Mouse (Mus musculus): ENCODE data around the gene Hmgb1. TPM values are rescaled to one million over a fixed set of nuclear protein-coding genes. Genes with fewer than 3 reads are reported as not detected.

The Hmgb1 gene
- total RNA-seq, 2 experiments from 2014 or later, result 125 to 128 TPM

- intact Hi-C loops (cut with DNase I), result loop anchor here (2.0 kb wide), 1 partner anchor 44 kb away; no protein-coding TSS in a partner anchor
- Histone ChIP-seq H3K4me3 (peak overlapping the region; percentile 40), H3K27ac (peak overlapping the region; percentile 87)
- DNase-seq (ENCODE audit: extremely low spot score in 1 of 2, low spot score in 2 of 2), result peak; percentile 99 to 100
- peak; percentile 91 for TF ChIP-seq CTCF (IDR thresholded peaks at IDR 0.05)
These were observed 177.7 kb downstream of the Hmgb1 start for GRCm38 (mm10) chr5:149006362-149007294.

- H3K4me3 ChIP-seq, result peak overlapping the region; percentile 40
These were observed 178.5 kb downstream of the Hmgb1 start for GRCm38 (mm10) chr5:149005701-149006361.

DNA sequence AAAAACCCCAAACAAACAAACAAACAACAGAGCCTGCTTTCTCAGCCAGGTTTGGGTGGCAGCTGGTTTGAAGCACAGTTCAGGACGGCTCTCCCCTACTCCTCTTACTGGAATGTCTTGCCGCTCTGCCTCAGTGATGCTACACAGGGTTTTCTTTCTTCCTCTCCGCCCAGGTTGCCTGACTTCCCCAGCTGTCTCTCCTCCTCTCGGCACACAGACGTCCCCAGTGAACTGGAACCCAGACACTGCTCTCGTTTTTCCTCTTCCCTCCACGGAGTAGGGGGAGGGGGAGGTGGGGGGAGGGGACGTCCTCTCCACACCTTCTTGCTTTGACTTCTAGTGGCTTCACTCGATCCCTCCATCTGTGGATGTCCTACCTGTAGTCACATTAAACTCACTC is 179.2 kb downstream of the Hmgb1 start:
- intact Hi-C loops (cut with DNase I), result no loop called here
- no peak overlapping the region for H3K4me3 ChIP-seq
- TF ChIP-seq CTCF (IDR thresholded peaks at IDR 0.05), result no peak
- no peak overlapping the region for H3K27ac ChIP-seq
- DNase-seq (ENCODE audit: extremely low spot score in 1 of 2, low spot score in 2 of 2), result no peak

More at GRCm38 (mm10) chr5:149005701-149006361, 178.5 kb downstream of the Hmgb1 start:
- TF ChIP-seq CTCF (IDR thresholded peaks at IDR 0.05), result no peak
- peak overlapping the region; percentile 87 for H3K27ac ChIP-seq
- intact Hi-C loops (cut with DNase I), result loop anchor here (2.0 kb wide), 1 partner anchor 45 kb away; no protein-coding TSS in a partner anchor
- no peak for DNase-seq (ENCODE audit: extremely low spot score in 1 of 2, low spot score in 2 of 2)

DNA sequence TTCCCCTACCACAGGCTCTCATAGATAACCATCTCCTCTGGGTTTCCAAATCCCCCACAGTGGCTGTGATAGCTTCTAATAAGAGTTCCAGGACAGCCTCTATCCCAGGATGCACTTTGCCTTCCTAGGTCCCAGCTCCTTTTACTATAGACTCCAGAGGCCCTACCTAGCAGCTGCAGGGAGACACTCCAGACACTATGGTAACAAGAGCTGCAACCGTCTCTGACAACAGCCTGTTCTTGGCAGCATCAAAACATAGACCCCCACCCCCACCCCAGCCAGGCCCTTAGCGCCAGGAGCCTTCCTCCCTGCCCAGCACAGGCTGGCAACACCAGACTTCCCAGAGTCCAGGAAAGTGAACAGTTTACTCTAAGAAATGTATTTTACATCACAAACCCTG is 181.2 kb downstream of the Hmgb1 start:
- no peak for TF ChIP-seq CTCF (IDR thresholded peaks at IDR 0.05)
- H3K27ac ChIP-seq, result no peak overlapping the region
- intact Hi-C loops (cut with DNase I), result no loop called here

DNA sequence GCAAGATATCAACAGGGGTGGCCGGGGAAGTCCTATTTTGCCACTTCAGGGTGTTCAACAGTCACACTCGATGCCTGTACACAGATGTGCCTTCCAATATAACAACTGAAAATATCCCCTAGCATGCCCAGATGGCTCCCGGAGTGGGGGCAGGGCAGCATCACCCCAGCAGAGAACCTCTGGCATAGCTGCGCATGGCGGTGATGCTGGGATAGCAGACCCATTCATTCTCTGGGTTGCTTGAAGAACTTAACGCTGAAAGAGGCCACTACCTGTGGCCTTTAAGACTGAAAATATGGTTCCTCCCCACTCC is 181.5 kb downstream of the Hmgb1 start:
- H3K4me3 ChIP-seq, result no peak overlapping the region
- DNase-seq (ENCODE audit: extremely low spot score in 1 of 2, low spot score in 2 of 2), result no peak
- TF ChIP-seq CTCF (IDR thresholded peaks at IDR 0.05), result no peak
- no peak overlapping the region for H3K27ac ChIP-seq
- intact Hi-C loops (cut with DNase I), result no loop called here

More for the DNA sequence above, 181.2 kb downstream of the Hmgb1 start:
- DNase-seq (ENCODE audit: extremely low spot score in 1 of 2, low spot score in 2 of 2), result no peak
- no peak overlapping the region for H3K4me3 ChIP-seq

GRCm38 (mm10) chr5:149002034-149002802 is 182.1 kb downstream of the Hmgb1 start:
- intact Hi-C loops (cut with DNase I), result no loop called here
- H3K4me3 ChIP-seq, result no peak overlapping the region
- no peak for DNase-seq (ENCODE audit: extremely low spot score in 1 of 2, low spot score in 2 of 2)
- no peak for TF ChIP-seq CTCF (IDR thresholded peaks at IDR 0.05)
- no peak overlapping the region for H3K27ac ChIP-seq

GRCm38 (mm10) chr5:148999802-149000201 is 184.5 kb downstream of the Hmgb1 start:
- no peak for TF ChIP-seq CTCF (IDR thresholded peaks at IDR 0.05)
- no peak overlapping the region for H3K4me3 ChIP-seq
- intact Hi-C loops (cut with DNase I), result no loop called here
- no peak overlapping the region for H3K27ac ChIP-seq
- no peak for DNase-seq (ENCODE audit: extremely low spot score in 1 of 2, low spot score in 2 of 2)

GRCm38 (mm10) chr5:148998512-148998911 is 185.8 kb downstream of the Hmgb1 start:
- intact Hi-C loops (cut with DNase I), result no loop called here

GRCm38 (mm10) chr5:148996709-148997037 is 187.6 kb downstream of the Hmgb1 start:
- intact Hi-C loops (cut with DNase I), result no loop called here
- no peak overlapping the region for H3K4me3 ChIP-seq
- DNase-seq (ENCODE audit: extremely low spot score in 1 of 2, low spot score in 2 of 2), result no peak
- H3K27ac ChIP-seq, result no peak overlapping the region
- no peak for TF ChIP-seq CTCF (IDR thresholded peaks at IDR 0.05)

More at GRCm38 (mm10) chr5:148998512-148998911, 185.8 kb downstream of the Hmgb1 start:
- no peak for DNase-seq (ENCODE audit: extremely low spot score in 1 of 2, low spot score in 2 of 2)
- no peak overlapping the region for H3K4me3 ChIP-seq
- TF ChIP-seq CTCF (IDR thresholded peaks at IDR 0.05), result no peak
- H3K27ac ChIP-seq, result no peak overlapping the region

Other genes with a start within 250 kb of the Hmgb1 start
- gene Gm42791, start 189.3 kb downstream of the Hmgb1 start, total RNA-seq (2021), result 10 to 100 TPM; 34.0 to 39.1 TPM
- gene Uspl1, start 139 bp downstream of the Hmgb1 start, total RNA-seq (2021), result 10 to 100 TPM; 40.6 to 44.1 TPM
- 10 to 100 TPM; 10.0 to 12.2 TPM for gene Alox5ap, start 80.3 kb upstream of the Hmgb1 start, total RNA-seq (2021)
- gene Medag, start 227.3 kb upstream of the Hmgb1 start, total RNA-seq (2021), result 10 to 100 TPM; 17.1 to 19.1 TPM

Data from left cerebral cortex, adult 2 months (tissue).